Mouse (Mus musculus): ENCODE results near the gene Zfp960. TPM values are rescaled to one million over a fixed set of nuclear protein-coding genes. Genes with fewer than 3 reads are reported as not detected.
"Not testable (repeated sequence)": the region's sequence is repeated elsewhere in the genome, so short reads cannot be mapped to it uniquely, and the experiment has no call there.

Gene Zfp960
- polyA plus RNA-seq (2014; fragmentation: Nextera tagmentation; extraction: Ambion mirVana), result 7.5 and 7.8 TPM in 2 replicates

DNA sequence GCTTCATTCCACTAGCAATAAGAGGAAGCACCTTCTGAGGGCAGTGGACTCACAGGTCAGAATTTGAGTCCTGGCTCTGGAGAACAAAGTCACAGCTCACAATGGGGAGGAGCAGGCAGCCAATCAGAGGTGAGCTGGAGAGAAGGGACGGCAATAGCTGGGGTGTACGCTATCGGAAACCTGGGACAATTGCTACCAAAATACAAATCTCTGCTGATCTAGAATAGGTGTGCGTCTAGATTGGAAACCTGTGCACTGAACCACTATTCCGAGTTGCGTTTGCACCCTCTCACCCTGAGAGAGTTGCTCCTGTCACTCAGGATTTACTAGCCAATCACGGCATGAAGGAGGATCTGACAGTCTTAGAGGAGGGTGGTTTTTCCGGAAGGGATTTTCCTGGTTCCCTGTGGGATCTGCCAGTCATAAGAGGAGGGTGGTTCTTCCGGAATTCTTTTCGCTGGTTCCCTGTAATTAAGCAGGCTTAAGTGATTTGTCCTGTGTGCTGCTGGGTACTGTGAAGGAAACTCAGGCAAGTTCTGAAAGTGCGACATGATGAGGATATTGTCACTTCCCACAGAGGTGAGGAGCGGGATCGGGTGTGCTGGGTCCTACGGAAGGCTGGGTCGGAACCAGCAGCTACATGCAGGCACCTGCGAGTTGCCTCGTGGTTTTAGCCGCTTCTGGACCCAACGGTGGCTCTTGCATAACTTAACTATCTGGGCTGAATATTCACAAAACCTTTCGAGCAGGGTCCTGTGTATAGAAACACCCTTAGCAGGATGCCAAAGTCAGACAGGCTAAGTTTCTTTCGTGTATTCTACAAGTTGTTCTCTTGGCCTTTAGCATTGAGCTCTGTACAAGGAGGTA, at the start of gene Zfp960:
Gene Zfp960 (plus strand): TSS at position 486 of the 867 bp plus-strand sequence.
- Histone ChIP-seq H3K4me2 (replicated peaks; ENCODE audit: low read depth, low read length) (peak within 1 kb of the TSS; percentile 48), H3K9ac (ENCODE audit: low read depth, low read length) (peak within 1 kb of the TSS; percentile 51), H3K4me3 (ENCODE audit: low read length) (peak within 1 kb of the TSS; percentile 48)
- not testable (repeated sequence) for H3K9me3 ChIP-seq (ENCODE audit: control insufficient read depth, low read length); H3K27ac ChIP-seq (ENCODE audit: low read depth, low read length); H3K36me3 ChIP-seq (ENCODE audit: control insufficient read depth, insufficient read depth, low read length); H3K27me3 ChIP-seq (ENCODE audit: control insufficient read depth, insufficient read depth, low read length); H3K4me1 ChIP-seq (ENCODE audit: control insufficient read depth, insufficient read depth, low read length)
- ATAC-seq (ENCODE audit: low FRiP score, low TSS enrichment), result peak; percentile 100
- 2% methylated on average over 12 of the region's 21 CpGs for WGBS

DNA sequence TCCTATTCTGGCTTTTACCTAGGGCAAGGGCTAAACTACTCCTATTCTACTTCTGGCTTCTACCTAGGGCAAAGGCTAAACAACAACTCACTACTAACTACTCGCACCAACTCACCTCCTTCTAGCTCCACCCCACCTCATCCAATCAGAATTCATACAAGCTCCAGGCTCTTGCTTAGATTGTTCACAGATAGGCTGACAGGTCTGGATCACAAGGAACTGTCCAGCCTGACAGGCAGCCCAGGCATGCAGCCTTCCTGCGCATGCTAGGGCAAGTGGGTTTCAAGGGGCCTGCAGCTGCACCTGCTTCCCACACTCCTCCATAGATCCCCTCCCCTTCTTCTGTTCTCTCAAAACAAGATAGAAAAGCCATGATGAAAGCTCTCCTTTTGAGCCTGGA, 45.8 kb upstream of the Zfp960 start:
- peaks cover 15% of the 10 kb centered on the region; the same call in 1 of the 2 replicates for H3K9me3 ChIP-seq (ENCODE audit: control insufficient read depth, low read length)
- H3K9ac ChIP-seq (ENCODE audit: low read depth, low read length); H3K4me1 ChIP-seq (ENCODE audit: control insufficient read depth, insufficient read depth, low read length); H3K36me3 ChIP-seq (ENCODE audit: control insufficient read depth, insufficient read depth, low read length); H3K4me2 ChIP-seq (replicated peaks; ENCODE audit: low read depth, low read length); H3K27me3 ChIP-seq (ENCODE audit: control insufficient read depth, insufficient read depth, low read length); ATAC-seq (ENCODE audit: low FRiP score, low TSS enrichment); H3K27ac ChIP-seq (ENCODE audit: low read depth, low read length); H3K4me3 ChIP-seq (ENCODE audit: low read length): not testable (repeated sequence)
- WGBS, result 91% methylated on average over 2 of the region's 2 CpGs

DNA sequence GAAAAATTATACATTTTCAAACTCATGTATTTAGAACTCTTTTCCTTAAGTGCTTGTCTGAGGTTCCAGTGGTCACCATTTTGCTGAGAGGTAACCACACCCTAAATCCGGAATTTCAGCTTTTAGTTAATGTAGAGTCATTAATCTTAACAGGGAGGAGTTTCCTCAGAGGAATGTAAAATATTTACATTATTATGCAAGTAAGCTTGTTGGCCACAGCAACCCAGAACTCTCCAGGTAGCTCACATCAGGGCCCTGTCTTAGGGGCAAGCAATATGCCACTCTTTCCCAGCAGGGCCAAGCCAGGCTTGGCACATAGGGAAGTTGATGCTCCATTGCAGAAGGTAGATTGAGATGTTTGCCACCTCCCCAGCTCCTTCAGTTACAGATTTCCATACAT, 4.3 kb upstream of the Zfp960 start:
- WGBS, result 56% methylated on average over 1 of the region's 1 CpGs

DNA sequence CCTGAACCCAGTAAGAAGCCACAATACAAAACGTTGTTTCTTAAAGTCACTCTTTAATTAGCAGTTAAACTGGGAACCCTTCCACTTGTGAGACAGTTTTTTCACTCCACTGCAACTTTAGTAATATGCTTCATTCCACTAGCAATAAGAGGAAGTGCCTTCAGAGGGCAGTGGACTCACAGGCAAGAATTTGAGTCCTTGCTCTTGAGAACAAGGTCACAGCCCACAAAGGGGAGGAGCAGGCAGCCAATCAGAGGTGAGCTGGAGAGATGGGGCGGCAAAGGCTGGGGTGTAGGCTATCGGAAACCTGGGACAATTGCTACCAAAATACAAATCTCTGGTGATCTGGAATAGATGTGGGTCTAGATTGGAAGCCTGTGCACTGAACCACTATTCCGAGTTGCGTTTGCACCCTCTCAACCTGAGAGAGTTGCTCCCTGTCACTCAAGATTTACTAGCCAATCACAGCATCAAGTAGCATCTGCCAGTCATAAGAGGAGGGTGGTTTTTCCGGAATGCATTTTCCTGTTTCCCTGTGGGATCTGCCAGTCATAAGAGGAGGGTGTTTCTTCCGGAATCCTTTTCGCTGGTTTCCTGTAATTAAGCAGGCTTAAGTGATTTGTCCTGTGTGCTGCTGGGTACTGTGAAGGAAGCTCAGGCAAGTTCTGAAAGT, 57.1 kb downstream of the Zfp960 start, which contains the start of gene Zfp97:
Gene Zfp97 (plus strand): TSS at position 586 of the 673 bp plus-strand sequence.
- not testable (repeated sequence) for H3K9ac ChIP-seq (ENCODE audit: low read depth, low read length); H3K9me3 ChIP-seq (ENCODE audit: control insufficient read depth, low read length); H3K4me3 ChIP-seq (ENCODE audit: low read length); H3K4me1 ChIP-seq (ENCODE audit: control insufficient read depth, insufficient read depth, low read length); H3K27me3 ChIP-seq (ENCODE audit: control insufficient read depth, insufficient read depth, low read length); H3K27ac ChIP-seq (ENCODE audit: low read depth, low read length); H3K36me3 ChIP-seq (ENCODE audit: control insufficient read depth, insufficient read depth, low read length); H3K4me2 ChIP-seq (replicated peaks; ENCODE audit: low read depth, low read length)
- WGBS, result no CpG with 5 or more reads among the region's 8 CpGs
- peak; percentile 99 for ATAC-seq (ENCODE audit: low FRiP score, low TSS enrichment)

More for the DNA sequence above, 4.3 kb upstream of the Zfp960 start:
- not testable (repeated sequence) for H3K36me3 ChIP-seq (ENCODE audit: control insufficient read depth, insufficient read depth, low read length); H3K4me1 ChIP-seq (ENCODE audit: control insufficient read depth, insufficient read depth, low read length); H3K27ac ChIP-seq (ENCODE audit: low read depth, low read length); H3K27me3 ChIP-seq (ENCODE audit: control insufficient read depth, insufficient read depth, low read length); ATAC-seq (ENCODE audit: low FRiP score, low TSS enrichment); H3K9ac ChIP-seq (ENCODE audit: low read depth, low read length); H3K4me3 ChIP-seq (ENCODE audit: low read length); H3K4me2 ChIP-seq (replicated peaks; ENCODE audit: low read depth, low read length); H3K9me3 ChIP-seq (ENCODE audit: control insufficient read depth, low read length)

Other genes starting within 250 kb of the Zfp960 start
- 9.1 and 10.1 TPM in 2 replicates for gene Zfp97, start 57.3 kb downstream of the Zfp960 start, polyA plus RNA-seq (2014; fragmentation: Nextera tagmentation; extraction: Ambion mirVana)

Data from kidney, embryonic 14.5 days (tissue).